Mouse (Mus musculus) urinary bladder, postnatal 4 days (tissue): ENCODE data around the gene Grik3.
A peak's percentile ranks its signal among the peaks of the same experiment; 100 is the strongest.

Source experiments
- DNase-seq, 2 experiments: peaks; one replicate each; pipeline ENCODE4 v3.0.0; 2021 to 2022; ENCODE audit warnings: low spot score in 2 of 2

Gene Grik3

DNA sequence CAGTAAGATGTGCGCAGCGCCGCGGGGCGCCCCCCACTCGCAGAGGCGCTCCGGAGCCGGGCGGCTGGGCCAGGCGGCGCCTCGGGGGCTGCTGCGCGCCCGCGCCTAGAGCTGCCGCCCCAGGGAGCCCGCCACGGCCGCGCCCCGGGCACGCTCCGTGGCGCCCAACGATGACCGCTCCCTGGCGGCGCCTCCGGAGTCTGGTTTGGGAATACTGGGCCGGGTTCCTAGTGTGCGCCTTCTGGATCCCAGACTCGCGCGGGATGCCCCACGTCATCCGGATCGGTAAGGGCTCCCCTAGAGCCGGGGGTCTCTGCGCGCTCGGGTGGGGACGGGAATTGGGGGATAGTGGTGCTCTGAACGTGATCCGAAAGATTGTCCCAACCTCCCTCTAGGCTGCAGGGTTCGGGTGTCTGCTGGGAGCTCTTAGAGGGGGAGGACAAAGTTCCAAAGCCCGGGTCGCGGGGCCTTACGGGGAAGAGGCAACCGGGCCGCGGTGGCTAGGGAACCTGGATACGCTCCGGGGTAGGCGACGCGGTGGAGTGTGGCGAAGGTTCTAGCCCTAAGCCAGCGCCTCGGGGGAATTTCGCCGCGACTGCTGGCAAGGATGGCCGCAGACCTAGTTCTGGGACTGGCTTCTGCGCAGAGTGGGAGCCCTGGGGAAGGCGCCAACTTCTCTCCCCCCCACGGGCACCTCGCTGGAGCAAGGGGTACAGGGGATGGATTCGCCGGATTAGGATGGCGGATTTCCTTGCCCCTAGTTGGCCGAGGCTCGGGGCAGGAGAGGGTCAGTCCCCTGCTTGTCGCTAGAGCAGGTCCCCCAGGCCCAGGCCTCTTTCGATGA is at the start of gene Grik3:
Grik3 (plus strand) TSS at position 40 of the 844 bp plus-strand sequence.
- DNase-seq = no peak

DNA sequence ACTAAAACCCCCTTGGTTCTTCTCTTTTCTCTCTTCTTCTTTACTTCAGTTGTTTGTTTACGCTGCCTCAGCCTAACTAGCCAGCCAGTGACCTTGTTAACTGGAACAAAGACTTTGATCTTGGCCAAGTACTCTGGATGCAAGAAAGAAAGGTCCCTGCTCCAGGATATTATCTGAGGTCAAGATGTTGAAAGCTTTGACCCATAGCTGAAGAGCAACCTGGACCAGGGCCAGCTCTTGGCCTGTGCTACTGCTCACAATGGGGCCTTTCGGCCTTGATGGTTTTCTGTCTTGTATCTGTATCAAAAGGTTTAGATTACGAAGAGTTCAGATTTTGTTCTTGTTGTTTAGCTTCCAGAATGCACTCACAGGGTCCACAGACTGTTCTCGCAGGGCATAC is 48.7 kb upstream of the Grik3 start:
- DNase-seq = no peak

DNA sequence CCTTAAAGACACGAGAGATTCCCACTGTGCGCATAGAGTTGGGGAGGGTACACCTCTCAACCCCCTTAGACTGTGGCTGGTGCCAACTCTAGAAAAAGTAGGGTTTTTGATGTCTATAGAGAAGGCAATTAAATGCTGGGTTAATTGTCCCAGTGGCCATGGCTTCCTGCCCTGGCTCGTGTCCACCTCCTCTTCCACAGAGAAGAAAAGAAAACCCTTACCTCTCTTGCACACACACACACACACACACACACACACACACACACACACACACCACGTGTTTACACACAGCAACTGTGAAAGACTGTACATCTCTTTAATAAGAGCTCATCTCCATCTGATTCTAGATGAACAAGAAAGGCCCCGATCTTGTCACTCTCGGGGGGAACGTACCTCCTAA is 46.1 kb upstream of the Grik3 start:
- DNase-seq = no peak

DNA sequence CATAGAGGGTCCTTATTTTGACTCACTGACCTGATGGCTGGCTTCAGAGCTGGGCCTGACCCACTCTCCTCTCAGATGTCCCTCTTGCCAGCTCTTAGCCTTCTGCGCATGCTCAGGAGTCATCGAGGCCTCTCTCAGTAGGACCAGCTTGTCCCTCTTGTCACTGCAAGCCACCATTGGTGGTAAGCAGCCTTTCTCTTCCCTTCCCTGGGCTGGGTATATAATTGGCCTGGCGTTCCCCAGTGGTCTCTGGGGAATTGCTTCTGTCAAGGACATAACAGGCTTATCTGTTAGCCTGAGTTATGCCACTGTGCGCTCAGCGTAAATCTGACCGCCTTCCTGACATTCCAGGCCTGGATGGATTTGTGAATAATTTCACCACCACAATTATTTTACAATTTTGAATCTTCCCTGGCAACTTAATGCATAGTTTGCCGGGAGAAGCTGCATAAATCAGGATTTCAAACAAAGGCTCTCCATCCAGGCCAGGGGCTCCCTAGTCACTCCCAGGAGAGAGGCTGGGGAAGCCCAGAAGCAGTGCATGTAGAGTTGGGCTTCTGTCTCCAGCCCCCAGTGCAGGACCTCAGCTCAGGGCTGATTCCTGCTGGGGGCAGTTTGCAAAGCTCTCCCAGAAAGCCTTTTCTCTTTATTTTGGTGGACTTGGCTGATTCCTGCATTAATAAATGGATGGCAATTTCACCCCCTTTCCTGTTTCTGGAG is 39.7 kb upstream of the Grik3 start:
- DNase-seq = no peak

DNA sequence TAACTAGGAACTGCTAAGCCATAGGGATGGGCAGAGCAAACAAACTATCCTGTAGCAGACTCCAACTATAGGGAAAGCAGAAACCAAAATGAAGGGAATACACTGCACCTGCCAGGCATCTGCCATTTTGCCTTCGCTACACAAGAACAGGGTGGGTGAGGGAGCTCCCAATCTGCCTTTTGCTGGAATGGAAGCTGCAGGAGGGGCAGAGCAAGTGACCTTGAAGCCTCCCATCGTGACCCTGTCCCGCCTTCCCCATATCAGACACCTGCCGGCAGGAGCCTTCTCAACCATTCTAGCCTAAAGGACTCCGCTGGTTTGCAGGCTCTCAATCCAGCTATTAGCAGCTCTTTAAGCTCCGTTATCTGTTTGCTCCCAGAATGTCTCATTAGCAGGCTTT is 38.7 kb upstream of the Grik3 start:
- no peak for DNase-seq

DNA sequence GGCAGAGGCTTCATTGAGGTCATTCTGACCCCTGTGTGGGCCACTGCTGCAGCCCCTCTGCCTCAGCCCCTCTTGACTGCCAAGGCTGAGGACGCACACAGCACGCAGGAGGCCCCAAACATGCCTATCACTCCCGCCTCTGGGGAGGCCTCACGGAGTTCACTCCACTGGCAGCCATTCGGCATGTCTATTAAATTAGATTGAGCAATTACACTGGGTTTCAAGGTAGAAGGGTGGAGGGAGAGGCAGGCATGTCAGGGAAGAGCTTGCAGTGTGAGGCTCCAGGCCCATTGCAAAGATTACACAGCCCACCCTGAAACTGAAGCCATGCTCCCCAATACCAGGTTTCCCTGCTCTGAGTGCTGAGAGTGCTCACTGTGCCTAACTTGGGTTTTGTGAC is 34.0 kb upstream of the Grik3 start:
- no peak for DNase-seq

DNA sequence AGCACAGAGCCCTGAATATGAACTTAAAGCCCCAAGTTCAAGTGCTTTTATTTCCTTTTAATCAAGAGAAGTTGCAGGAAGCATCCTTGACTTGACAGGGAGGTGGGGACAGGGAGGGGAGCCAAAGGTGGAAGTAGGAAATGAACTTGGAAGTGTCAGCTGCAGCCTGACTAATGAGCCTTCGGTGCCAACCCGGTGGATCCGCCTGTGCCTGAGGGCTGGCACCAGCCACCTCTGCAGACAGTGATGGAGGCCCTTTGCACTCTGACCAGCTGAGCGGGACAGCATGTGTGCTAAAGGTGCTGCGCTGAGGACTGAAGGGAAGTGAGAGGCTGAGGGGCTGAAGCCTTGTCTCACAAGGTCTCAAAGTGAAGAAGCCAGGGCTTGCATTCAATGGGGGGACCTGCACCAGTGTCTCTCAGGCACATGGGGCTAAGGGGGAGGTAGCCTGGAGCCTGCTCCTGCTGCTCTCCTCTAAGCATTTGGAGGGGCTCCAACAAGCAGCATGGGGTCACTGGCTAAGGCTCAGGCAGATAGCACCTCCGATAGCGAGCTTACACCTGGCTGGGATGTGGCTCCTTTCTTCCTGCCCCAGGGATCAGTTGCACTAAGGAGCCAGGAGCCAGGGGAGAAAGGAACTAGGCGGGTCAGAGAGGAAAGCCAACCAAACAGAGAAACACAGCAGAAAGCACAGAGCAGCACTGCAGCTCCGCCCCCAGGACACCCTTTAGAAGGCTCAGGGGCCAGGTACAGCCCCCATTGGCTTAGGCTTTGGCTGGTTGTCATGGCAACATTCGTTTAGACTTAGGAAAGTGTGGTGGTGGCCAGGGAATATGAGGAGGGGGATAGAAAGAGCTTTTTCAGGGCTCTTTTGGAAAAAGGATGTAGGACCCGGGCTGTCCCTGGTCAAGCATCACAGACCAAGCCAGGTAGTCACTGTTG is 33.1 kb upstream of the Grik3 start:
- DNase-seq = no peak

DNA sequence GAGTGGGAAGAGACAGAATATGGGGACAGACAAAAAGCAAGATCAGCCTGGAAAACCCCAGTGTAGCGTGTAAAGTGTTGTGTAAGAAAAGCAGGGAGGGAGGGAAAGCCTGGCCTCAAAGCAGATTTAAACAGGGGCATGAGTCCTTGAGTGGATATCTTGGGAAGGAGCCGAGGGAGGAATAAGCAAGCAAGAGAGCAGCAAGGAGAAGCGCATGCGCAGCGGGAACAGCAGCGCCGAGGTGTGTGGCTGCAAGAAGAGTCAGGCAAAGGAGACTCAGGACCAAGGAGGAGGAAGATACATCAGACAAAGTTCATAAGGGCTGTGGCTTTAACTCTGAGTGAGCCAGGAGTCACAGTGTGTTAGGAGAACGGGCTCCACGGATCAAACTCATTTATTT is 30.7 kb upstream of the Grik3 start:
- DNase-seq = no peak

DNA sequence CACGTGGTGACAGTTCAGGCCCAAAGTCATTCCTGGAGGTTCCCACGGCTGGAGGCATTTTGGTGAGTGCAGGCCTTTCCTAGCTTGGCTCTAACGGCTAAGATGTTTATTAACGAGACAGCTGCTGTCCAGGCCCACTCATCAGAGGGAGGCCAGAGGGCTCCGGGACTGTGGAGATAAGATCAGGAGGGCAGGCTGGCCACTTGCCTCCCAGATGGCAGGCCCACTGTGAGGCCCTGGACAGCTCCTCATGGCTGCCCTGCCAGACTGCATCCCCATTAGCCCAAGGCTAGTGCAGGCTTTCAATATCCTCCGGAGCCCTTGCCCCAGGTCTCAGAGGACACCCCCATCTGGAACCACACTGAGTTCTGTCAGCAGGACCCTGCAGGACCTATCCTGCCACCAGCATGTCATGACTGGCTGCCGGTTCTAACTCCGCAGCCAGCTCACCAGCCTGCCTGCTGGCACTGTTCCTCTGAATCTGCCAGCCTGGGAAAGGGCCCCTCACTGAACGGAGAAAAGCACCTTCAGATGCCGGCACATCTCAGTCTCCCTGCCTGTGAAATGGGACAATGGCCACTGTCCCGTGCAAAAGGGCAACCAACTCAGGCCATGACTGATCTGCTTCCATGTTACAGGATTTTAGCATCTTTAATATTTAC is 20.7 kb upstream of the Grik3 start:
- no peak for DNase-seq

DNA sequence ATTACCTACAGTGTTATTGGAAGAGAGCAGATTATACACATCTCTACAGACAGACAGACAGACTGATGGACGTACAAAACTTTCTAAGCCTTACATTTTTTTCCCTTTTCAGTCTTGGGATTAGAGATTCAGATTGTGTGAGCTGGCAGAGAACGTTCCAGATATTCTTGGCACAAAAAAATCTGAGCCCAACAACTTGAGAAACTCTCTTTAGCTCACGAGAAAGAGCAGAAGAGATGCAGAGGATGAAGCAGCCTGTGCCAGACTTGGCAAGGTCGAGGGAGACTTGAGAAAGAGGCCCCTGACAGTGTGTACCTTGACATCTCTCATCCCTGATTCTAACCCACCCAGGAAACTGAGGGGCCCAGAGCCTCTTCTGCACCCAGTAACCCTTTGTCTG is 15.6 kb upstream of the Grik3 start:
- DNase-seq = no peak

DNA sequence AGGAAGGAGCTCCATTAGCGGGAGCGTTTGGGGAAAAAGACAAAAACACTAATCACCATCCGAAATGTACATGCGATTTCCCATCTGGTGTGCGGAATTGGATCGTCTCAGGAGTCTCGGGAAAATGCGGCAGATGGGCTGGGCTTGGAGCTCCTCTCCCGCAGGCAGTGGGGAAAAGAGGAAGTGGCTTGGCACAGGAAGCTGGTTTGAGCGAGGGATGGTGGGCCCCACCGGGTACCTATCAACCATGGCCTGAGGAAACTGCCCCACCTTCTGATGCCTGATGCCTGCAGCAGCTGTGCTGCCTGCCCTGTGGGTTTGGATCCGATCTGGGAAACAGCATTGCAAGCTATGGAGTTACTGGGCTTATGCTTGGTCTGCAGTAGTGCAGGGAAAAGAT is 12.4 kb upstream of the Grik3 start:
- DNase-seq = no peak

DNA sequence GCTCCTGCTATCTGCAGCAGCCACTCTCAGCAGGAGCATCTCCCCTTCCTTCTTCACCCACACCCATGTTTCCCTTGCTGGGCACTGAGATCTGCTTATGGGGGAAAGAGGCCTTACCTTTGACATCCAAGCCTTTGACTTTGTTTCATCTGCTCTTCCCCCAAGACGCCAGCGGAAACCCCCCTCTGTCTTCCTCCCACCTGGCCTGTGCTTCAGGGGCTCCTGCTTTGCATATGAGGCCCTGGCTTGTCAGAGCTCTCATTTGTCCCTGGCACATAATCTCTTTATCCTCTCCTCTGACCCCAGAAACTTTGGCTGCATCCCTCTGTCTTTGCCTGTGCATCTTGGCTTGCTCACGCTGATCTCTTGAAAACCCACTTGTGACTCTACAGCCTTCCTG is 9.2 kb upstream of the Grik3 start:
- no peak for DNase-seq

DNA sequence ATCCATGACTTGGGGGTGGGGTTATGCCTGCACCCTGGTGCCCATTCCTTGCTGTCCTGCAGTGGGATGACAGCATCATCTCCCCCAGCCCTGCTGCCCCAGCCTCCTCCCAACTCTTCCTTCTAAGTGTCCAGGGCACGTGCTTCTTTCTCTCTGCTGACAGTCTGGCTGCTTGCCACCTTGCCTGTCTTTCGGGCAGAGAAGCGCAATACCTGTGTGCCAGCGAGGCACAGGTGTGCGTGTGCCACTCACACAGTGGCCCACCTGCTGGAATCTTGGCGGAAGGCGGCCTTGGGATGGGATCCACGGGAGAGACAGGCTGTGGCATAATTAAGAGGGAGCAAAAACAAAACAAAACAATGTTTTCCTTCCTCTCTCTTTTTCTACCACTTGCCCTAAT is 6.4 kb upstream of the Grik3 start:
- no peak for DNase-seq

DNA sequence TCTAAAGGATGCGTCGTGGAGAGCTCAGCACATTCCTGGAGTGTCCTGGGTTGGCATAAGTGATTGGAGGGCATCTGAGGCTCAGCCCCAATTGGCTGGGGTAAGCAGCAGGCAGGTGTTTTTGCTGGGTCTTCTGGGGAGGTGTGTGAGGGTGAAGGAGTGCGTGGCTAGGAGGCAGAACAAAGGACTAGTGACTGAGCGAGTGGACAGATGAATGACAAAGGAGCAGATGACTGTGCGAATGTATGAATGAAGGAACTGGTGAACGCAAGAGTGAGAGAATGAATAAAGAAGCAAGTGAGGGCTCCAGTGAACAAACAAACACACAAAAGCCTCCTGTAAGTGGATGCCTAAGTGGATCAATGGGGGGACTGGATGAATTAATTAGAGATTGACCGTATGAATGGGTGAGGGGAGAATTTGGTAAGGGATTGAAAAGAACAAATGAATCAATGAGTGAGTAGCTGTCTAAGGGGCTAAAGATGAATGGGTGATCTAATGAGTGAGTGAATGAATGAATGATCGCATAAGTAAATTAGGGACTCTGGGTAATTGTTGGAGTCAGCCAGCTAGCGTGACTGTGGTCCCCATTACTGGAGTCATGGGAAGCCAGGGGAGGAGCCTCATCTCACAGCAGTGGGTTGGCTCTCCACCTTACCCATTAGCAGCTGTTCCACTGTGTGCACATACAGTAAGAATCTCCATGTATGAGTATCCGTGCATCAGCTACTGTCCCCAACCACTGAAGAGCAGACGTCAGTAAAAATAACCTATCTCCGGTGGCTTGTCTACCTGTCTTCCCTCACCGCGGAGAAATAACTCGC is 4.9 kb upstream of the Grik3 start:
- no peak for DNase-seq

DNA sequence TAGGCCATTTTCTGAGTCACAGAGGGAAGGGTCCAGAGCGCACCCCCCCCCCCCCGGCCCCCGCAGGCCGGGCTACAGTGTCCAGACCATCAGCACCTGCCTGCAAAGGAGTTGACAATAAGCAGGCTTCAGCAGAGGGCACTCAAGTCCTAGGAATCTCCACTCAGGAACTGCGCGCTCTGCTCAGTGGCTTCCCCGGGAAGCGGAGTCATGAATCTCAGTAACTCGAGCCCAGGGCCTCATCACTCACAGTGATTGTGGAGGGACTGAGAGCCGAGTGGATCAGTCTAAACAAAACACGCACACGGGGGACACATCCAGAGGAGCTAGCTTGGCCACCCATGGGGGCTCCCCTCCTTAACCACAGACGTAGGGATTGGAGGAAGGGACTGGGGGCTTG is 3.9 kb upstream of the Grik3 start:
- no peak for DNase-seq

DNA sequence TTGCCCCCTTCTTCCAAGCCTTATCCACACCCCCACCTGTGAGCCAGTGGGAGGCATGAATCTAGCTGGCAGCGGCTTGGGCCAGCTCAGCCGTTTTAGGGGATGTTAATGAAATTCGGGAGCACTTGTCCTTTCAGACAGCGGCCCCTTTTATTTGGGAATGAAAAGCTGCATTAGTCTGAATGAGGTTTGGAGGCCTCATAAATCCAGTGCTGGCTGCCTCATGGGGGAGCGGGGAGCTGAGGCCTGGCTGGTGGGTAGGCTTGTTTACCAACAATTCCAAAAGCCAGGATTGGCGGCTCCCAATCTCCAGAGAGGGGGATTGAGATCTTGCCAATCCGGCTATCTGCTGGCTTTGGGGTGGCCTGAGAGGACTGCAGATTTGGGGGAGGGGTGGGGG is 3.5 kb upstream of the Grik3 start:
- no peak for DNase-seq

DNA sequence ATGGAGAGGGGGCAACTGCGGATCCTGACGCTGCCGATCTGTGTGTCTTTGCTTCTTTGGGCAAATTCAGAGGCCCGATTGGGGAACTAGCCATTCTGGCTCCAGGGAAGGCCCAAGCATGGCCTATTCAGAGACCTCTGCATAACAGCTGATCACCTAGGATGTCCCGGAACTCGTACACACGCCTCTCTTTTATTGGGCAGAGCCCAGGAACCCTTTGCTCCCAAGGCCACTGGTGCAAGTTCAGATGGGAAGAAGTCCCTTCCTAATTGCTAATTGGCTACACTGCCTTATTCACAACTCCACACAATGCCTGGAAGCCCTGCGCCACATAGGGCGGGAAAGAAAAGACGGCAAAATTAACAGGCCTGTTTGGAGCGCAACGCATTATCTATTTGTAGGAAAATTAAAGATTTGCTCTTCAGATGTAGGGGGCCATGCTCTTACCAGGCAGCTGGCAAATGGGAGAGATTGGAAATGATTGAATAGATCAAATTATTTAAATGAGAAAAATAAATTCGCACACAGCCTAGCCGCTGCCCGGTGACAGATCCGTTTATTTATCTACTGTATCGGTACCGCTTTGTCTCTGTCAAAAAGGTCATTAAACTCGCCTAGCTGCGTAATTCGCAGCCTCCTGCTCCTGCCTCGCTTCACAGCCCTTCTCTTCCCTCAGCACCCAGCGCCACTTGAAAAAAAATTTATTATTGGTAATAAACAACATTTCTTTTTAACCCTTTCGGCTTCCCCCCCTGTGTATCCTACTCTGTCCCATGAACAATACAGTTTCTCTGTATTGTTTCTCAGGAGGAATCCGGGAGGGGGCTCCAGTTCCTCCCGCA is 1.5 kb upstream of the Grik3 start:
- DNase-seq = no peak

DNA sequence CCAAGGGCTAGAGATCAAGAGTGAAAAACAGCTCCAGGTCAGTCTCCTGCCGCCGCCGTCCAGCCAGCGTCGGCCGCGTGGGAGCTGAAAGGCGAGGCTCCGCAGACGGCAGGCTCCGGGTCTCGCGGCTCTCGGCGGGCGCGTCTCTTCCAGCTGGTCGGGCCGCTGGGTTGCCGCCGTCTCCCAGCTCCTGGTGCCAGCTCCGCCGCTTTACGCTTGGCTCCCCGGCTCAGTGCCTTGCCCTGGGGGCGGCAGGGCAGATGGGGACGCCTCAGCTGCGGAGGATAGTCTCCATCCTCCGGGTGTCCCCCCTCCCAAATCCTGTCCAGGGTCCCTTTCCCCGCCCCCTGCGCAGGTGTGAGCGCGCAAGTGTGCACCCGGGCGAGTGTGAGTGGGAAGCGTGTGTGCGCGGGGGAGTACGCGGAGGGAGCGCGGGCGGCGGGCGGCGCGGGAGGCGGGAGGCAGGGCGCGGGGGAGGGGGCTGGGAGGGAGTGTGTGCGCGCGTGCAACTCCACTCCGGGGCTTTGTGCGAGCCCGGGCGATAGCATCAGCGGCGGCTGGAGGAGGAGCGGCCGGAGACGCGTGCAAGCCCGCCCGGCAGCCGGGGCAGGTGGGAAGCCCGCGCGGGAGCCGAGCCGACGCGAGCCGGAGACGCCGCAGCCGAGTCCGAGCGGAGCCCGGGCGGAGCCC is 454 bp upstream of the Grik3 start:
- peak in 1 of 2 experiments; percentile 68 for DNase-seq

DNA sequence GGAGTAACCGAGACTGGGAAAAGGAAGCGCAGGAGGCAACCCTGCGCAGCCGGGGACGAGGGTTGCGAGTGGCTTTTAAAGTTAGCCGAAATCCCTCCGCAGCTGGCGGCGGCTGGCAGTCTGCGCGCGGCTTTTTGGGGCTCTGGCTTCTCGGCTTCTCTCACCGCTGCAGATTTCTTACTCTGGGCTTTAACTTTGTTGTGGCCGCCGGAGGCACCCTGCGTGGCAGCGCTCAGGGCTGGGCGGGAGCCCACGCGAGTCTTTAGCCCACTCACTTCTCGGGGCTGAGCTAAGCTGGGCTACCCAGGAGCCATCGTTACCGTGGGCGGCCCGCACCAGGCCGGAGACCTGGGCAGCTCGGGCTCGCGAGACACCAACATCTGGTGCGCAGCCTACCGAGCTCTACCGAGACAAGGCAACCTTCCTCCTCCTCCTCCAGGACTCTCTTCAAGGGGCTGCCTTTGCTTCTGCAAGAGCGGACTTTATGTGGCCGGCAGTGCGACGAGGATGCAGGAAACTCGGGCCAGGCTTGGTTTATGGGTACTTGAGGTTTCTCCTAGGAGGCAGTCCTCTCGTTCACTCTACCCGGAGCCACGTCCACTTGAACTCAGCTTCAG is 1.1 kb downstream of the Grik3 start:
- DNase-seq = no peak
